Mouse (Mus musculus) hindlimb bud, embryonic 11.5 days (tissue): ENCODE results near the gene Klrb1c.
"Not testable (repeated sequence)": the region's sequence is repeated elsewhere in the genome, so short reads cannot be mapped to it uniquely, and the experiment has no call there.

Source experiments
- DNase-seq: peaks from one replicate; pipeline ENCODE4 v3.0.0-alpha.2; 2012; ENCODE audit warnings: low read depth, low spot score; ENCODE audit errors: extremely low spot score

Gene Klrb1c

GRCm38 (mm10) chr6:128759221-128759950 is 29.6 kb downstream of the Klrb1c start:
- DNase-seq: no peak

GRCm38 (mm10) chr6:128755402-128755763 is 33.6 kb downstream of the Klrb1c start:
- DNase-seq: not testable (repeated sequence)

- DNase-seq: not testable (repeated sequence)
These were observed 34.1 kb downstream of the Klrb1c start for GRCm38 (mm10) chr6:128754748-128755401.

GRCm38 (mm10) chr6:128754265-128754664 is 34.8 kb downstream of the Klrb1c start:
- DNase-seq: not testable (repeated sequence)

GRCm38 (mm10) chr6:128753610-128754224 is 35.3 kb downstream of the Klrb1c start:
- DNase-seq: not testable (repeated sequence)

GRCm38 (mm10) chr6:128747006-128747405 is 42.0 kb downstream of the Klrb1c start:
- DNase-seq: not testable (repeated sequence)

- no peak for DNase-seq
These were observed 51.6 kb downstream of the Klrb1c start for GRCm38 (mm10) chr6:128737445-128737844.

- no peak for DNase-seq
These were observed 52.9 kb downstream of the Klrb1c start for GRCm38 (mm10) chr6:128736100-128736499.

GRCm38 (mm10) chr6:128734896-128735295 is 54.1 kb downstream of the Klrb1c start:
- no peak for DNase-seq

- DNase-seq: no peak
These were observed 54.9 kb downstream of the Klrb1c start for GRCm38 (mm10) chr6:128733908-128734679.

- no peak for DNase-seq
These were observed 57.0 kb downstream of the Klrb1c start for GRCm38 (mm10) chr6:128732032-128732431.
